Mouse (Mus musculus): ENCODE data around the gene Csnk1g2.
A peak's percentile ranks its signal among the peaks of the same experiment; 100 is the strongest.
"Not testable (repeated sequence)": the region's sequence is repeated elsewhere in the genome, so short reads cannot be mapped to it uniquely, and the experiment has no call there.

Gene Csnk1g2

GRCm38 (mm10) chr10:80602698-80603325 lies 19.8 kb upstream of the Csnk1g2 start, which contains the start of the genes Scamp4 and Adat3:
Gene Scamp4, plus strand, starts transcription at chr10:80602872.
Gene Adat3, plus strand, starts transcription at chr10:80602880.
- DNase-seq (ENCODE audit: low read depth, low spot score), result peak; percentile 89

GRCm38 (mm10) chr10:80603364-80603763 lies 19.3 kb upstream of the Csnk1g2 start:
- DNase-seq (ENCODE audit: low read depth, low spot score), result no peak

DNA sequence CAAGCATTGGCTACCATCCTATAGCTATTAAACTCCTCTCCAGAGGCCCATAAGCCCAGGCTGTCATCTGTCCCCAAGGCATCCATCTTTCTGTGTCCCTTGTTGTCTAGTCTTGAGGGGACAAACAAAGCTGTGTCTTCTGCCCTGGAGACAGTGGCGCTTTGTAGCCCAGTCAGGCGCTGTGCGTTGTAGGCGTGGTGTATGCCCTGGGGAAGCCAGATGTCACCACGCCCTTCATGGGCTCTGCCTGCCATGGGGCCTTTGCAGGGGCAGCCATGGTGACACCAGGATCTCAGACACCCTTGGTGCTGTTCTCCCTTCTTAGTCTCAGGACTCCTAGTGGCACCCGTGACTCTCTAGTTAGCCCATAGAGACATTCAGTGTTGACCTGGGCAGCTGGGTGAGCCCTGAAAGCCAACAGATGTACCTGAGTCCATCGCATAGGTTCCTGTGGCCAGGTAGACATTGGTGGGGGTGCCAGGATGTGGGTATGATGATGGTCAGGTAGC lies 18.6 kb upstream of the Csnk1g2 start:
- DNase-seq (ENCODE audit: low read depth, low spot score), result no peak

- no peak for DNase-seq (ENCODE audit: low read depth, low spot score)
Measured at GRCm38 (mm10) chr10:80604988-80605387, 17.6 kb upstream of the Csnk1g2 start.

- not testable (repeated sequence) for DNase-seq (ENCODE audit: low read depth, low spot score)
Measured at GRCm38 (mm10) chr10:80605721-80606120, 16.9 kb upstream of the Csnk1g2 start, which contains the start of gene Gm49322. Gene Gm49322, plus strand, starts transcription at chr10:80606021.

DNA sequence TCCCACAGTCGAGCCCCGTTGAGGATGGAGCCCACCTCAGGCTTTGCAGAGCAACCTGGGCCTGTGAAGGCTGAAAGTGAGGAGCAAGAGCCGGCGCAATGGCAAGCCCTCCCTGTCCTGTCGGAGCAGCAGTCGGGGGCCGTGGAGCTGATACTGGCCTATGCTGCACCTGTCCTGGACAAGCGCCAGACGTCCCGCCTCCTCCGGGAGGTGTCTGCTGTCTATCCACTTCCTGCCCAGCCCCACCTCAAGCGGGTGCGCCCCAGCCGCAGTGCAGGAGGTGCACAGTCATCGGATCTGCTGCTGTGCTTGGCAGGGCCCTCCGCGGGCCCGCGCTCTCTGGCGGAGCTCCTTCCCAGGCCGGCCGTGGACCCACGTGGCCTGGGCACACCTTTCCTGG lies 16.3 kb upstream of the Csnk1g2 start:
- no peak for DNase-seq (ENCODE audit: low read depth, low spot score)

GRCm38 (mm10) chr10:80606737-80607350 lies 15.8 kb upstream of the Csnk1g2 start:
- DNase-seq (ENCODE audit: low read depth, low spot score), result no peak

DNA sequence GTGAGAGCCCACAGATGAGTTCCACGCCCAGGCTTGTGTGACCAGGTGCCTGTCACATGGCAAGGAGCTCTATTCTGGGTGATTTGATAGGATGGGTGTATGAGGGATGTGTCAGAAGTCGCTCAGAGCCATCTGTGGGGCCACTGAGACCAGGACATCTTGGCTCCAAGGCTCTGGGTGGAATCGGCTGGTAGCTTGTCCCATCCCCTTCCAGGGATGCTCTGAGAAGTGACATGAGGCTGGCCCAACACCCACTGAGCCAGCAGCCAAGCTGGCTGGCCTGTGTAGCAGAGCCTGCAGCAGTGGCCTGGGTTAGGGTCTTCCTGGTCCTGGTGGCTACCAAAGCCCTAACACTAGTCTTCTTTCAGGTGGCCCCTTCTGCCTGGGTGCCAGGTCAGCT lies 14.2 kb upstream of the Csnk1g2 start:
- no peak for DNase-seq (ENCODE audit: low read depth, low spot score)

- no peak for DNase-seq (ENCODE audit: low read depth, low spot score)
Measured at GRCm38 (mm10) chr10:80609269-80609924, 13.2 kb upstream of the Csnk1g2 start.

DNA sequence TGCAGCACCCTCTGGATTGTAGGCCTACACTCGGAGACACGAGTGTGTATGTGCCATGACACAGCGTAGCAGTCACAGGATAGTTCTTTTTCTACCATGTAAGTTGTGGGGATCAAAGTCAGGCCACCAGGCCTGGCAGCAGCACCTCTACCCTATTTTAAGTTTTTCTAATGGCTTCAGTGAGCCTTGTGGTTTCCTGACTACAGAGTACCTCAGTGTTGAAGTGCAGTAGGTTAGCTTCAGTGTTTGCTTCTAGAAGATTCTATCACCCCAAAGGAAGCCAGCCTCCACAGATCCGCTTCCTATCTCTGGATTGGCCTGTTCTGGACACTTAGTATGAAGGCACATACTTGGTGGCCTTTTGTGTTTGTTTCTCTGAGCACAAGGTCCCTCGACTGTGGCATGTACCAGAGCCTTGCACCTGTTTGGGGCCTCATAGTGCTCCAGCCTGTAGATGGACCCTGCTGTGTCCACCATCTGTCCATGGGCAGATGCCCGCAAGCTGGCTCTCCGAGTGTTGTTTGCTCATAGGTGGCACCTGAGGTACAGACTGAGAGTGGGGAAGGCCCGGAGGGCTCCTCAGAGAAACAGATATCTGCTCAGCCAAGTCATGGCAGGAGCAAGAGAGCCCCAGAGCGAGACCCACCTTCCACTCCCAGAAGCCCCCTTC lies 12.4 kb upstream of the Csnk1g2 start:
- DNase-seq (ENCODE audit: low read depth, low spot score), result no peak

DNA sequence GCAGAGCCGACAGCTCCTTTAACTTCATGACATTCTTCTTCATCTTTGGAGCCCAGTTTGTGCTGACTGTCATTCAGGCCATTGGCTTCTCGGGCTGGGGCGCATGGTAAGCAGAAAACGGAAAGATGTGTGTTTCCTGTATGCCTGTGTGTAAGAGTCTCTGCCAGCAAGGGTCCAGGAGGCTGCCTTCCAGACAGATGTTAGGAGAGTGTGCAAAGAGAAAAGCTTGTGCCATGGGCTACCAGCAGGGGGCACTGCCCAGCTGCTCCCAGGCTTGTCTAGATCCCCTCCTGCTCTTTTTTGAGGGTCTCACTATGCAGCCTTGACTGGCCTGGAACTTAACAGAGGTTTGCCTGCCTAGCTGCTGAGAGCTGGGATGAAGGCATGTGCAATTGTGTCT lies 11.6 kb upstream of the Csnk1g2 start:
- DNase-seq (ENCODE audit: low read depth, low spot score), result no peak

GRCm38 (mm10) chr10:80611905-80612304 lies 10.7 kb upstream of the Csnk1g2 start:
- DNase-seq (ENCODE audit: low read depth, low spot score), result no peak

GRCm38 (mm10) chr10:80613821-80614220 lies 8.8 kb upstream of the Csnk1g2 start:
- no peak for DNase-seq (ENCODE audit: low read depth, low spot score)

DNA sequence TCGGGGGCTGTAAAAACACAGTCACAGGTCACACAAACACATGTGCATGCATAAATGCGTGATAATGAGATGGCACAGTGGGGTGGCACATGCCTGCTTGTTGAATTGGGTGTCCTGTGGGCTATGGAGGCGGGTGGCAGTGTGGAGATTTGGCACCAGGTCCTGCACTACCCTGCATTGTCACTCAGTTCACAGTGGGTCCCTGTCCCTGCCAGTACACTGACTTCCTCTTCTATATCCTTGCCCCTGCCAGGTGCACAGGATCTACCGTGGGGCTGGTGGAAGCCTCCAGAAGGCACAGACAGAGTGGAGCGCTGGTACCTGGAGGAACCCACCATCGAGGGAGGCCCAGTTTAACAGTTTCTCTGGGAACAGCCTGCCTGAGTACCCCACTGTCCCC lies 8.3 kb upstream of the Csnk1g2 start:
- DNase-seq (ENCODE audit: low read depth, low spot score), result no peak

- no peak for DNase-seq (ENCODE audit: low read depth, low spot score)
Measured at GRCm38 (mm10) chr10:80618181-80618580, 4.5 kb upstream of the Csnk1g2 start.

GRCm38 (mm10) chr10:80619465-80620244 lies 3.0 kb upstream of the Csnk1g2 start:
- peak; percentile 60 for DNase-seq (ENCODE audit: low read depth, low spot score)

GRCm38 (mm10) chr10:80620365-80620764 lies 2.3 kb upstream of the Csnk1g2 start:
- DNase-seq (ENCODE audit: low read depth, low spot score), result no peak

DNA sequence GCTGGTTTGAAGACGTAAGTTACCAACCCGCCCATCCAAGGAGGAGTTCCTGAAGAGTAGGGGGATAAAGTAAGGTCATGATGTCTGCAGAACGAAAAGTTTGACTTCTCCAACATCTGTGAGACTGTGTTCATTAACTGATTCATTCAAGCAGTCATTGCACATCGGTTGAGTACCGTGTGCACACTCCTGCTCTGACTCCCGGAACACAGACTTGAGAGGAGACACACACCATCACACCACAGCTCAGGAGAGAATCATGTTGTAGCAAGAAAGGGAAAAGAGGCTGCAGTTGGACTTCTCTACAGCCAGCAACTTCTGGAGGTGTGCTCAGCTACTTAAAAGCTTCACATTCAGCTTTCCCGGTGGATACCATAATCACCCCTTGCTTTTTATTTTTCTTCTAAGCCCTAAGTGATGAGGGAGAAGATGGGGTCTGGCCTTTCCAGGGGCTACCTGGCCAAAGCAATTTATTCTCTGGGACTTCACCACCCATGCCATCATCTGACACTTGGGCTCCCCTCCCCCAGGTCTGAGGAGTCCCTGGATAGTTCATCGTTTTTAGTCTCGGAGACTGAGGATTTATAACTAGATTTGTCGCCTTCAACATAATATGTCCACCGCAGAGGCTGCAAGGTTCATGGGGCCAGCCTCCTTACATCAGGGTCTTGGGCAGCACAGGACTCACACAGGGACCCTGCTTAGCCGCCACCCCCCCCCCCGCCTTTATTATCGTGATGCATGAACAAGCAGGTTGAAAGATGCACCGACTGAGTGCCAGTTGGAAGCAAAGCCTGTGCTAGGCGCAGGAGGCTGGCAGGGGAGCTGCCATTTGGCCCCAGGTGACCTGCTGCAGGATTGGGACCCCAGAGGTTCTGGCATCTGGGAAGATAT lies 1.6 kb upstream of the Csnk1g2 start:
- DNase-seq (ENCODE audit: low read depth, low spot score), result no peak

DNA sequence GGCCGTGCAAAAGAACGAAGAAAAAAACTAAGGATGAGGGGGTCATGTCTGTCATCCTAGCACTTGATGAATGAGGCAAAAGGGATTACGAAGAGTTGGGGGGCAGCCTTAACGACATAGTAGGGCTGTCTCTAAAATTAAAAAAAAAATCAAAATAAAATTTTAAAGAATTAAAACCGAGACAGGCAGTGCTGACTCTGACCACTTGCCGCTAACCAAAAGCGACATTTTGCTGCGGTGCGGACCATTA lies 1.0 kb upstream of the Csnk1g2 start:
- DNase-seq (ENCODE audit: low read depth, low spot score), result no peak

DNA sequence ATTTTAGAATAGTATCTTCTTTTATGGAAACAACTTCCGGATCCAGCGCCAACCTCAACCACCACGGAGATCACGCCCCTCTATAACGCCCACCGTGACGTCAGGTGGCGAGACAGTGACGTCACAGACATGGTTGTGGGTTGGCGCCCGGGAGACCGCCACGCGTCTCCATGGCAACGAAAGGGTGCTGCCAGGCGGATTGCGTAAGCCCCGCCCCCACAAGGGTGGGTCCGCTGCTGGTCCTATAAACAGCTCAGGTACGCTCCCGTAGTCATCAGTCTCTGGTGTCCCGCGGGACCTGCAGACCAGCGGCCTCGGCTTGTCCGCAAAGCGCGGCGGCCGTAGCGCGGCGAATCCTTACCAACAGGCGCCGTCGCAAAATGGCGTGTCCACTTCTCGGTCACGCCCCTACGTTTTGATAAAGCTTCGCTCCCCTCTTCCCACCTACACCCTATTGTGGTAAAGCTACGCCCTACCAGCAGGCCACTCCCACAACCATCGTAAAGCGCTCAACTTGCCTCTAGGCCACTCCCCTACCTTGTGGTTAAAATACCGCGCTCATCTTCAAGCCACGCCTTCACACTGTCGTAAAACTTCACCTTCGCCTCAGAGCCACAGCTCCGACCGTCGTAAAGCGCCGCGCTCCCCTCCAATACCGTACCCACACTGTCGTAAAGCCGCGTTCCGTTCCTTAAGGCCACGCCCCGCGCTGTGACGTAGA lies 538 bp upstream of the Csnk1g2 start:
- peak; percentile 100 for DNase-seq (ENCODE audit: low read depth, low spot score)
